Mouse (Mus musculus) macrophage (primary cell): ENCODE data around the gene Wipf3. TPM values are rescaled to one million over a fixed set of nuclear protein-coding genes. Genes with fewer than 3 reads are reported as not detected.

Experiments
- H3K27ac ChIP-seq: fragments of 350-480 bp; formaldehyde crosslinking; 2 replicates; pipeline ENCODE4 v1.9.0; 2021
- H3K36me3 ChIP-seq: fragments of 350-480 bp; formaldehyde crosslinking; 2 replicates; pipeline ENCODE4 v1.9.0; 2021; ENCODE audit errors: inconsistent target
- H3K4me3 ChIP-seq: fragments of 350-480 bp; formaldehyde crosslinking; 2 replicates; pipeline ENCODE4 v1.9.0; 2021; ENCODE audit errors: inconsistent target
- H3K79me2 ChIP-seq: fragments of 350-480 bp; formaldehyde crosslinking; 2 replicates; pipeline ENCODE4 v1.9.0; 2021; ENCODE audit errors: inconsistent target
- WGBS: methylation state at CpG from one replicate; pipeline ENCODE4 v1.1.7; 2026; ENCODE audit warnings: inconsistent platforms; ENCODE audit not compliant: missing documents; 5-methylcytosine and 5-hydroxymethylcytosine counted together
- polyA plus RNA-seq: library from polyadenylated mRNA; stranded (reverse); fragments of 250-400 nt; gene quantifications from 3 replicates; pipeline ENCODE4 v1.2.4, GENCODE M21; 2018; ENCODE audit warnings: inconsistent platforms

The Wipf3 gene
- polyA plus RNA-seq, 1 experiment from 2014 or later = not detected

DNA sequence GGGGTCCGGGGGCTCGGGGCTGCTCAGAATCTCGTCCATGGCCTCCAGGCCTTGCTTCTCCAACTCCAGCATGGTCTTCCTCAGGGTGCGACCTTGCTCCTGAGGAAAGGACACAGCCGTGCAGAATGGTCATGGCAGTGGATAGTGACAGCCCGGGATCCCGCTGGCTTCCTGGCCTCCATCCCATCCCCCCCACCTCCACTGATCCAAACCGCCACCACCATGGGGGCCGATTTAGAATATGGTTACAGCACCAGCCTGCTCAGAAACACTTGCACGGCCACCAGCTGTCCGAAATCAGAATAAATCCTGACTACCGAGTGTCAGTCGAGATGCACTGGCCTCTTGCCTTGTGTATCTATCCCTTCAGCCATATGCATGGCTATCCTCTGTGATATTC lies 79.9 kb downstream of the Wipf3 start:
- WGBS = 94% methylated on average over 13 of the region's 13 CpGs

DNA sequence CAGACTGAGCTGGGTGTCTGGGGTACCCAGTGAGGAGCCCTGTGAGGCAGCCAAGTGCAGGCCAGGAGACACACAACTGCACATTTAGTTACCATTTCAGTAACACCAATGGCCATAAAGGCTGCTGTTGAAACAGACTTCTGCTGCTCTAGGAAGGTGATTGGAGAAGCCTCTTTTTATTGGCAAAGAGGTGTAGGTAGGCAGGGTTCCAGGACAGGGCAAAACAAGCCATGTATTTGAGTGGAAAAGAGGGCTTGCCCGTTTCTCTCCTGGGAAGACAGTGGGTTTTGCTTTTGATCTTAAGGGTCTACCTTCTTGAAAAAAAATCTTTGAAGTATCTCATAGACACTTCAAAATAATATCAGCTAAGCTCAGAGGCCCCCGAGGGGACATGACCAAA lies 82.9 kb downstream of the Wipf3 start:
- Histone ChIP-seq H3K79me2 (no peaks in the 10 kb centered on the region), H3K27ac (no peak overlapping the region), H3K4me3 (no peak overlapping the region), H3K36me3 (no peaks in the 10 kb centered on the region)
- 87% methylated on average over 2 of the region's 2 CpGs for WGBS

More for the DNA sequence above, 79.9 kb downstream of the Wipf3 start:
- Histone ChIP-seq H3K4me3 (no peak overlapping the region), H3K79me2 (no peaks in the 10 kb centered on the region), H3K27ac (no peak overlapping the region), H3K36me3 (no peaks in the 10 kb centered on the region)

DNA sequence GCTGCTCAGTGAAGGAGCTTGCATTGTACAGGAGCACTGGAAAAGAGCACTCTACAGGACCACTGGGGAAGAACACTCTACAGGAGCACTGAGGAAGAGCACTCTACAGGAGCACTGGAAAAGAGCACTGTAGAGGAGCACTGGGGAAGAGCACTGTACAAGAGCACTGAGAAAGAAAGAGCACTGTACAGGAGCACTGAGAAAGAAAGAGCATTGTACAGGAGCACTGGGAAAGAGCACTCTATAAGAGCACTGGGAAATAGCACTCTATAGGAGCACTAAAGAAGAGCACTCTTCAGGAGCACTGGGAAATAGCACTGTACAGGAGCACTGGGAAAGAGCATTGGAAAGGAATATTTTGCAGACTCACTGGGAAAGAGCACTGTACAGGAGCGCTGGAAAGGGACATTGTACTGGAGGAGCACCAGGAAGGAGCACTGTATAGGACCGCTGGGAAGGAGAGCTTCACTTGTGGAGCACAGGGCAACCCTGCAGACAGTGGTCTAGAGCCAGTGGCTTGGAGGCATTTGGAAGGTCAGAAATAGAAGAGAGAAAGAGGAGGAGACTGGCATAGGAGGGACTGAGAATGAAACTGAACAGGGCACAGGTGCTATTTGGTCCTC lies 87.2 kb downstream of the Wipf3 start:
- WGBS = 89% methylated on average over 2 of the region's 2 CpGs
- Histone ChIP-seq H3K4me3 (no peak overlapping the region), H3K79me2 (no peaks in the 10 kb centered on the region), H3K36me3 (no peaks in the 10 kb centered on the region), H3K27ac (no peak overlapping the region)

DNA sequence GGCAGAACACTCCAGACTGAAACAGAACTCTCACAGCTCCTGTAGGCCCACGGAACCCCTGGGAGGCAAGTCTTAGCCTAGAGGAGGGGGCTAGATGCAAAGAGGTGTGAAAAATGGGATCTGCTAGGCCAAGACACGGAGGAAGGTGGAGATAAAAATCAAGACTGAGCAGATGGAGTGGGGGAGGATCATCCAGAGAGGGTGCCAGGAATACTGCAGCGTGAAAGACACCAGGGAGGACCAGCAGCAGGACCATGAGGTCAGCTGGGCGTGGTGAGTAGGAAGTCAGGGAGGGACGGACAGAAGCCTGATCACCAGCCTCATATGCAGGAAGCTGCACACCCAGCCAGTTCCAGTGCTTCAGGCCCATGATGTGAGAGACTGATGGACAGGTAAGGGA lies 89.4 kb downstream of the Wipf3 start:
- H3K79me2 ChIP-seq = no peaks in the 10 kb centered on the region
- no peak overlapping the region for H3K27ac ChIP-seq
- H3K36me3 ChIP-seq = no peaks in the 10 kb centered on the region
- H3K4me3 ChIP-seq = no peak overlapping the region
- WGBS = 74% methylated on average over 5 of the region's 5 CpGs

DNA sequence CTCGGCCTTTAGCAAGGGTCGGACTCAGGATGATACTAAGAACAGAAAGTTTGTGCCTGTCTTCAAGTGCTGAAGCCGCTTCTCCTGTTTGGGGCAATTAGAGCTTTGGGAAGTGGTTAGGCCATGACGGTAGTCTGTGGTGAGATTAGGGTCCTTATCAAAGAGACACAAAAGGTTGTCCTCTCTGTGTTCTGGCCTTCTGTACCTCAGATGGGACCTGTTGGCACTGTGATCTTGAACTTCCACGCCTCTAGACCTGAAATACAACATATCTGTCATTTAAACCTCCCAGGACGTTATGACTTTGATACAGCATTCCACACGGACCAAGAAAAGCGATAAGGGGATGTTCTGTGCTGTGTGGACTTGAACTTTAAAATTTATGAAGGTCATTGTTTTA lies 99.3 kb downstream of the Wipf3 start:
- H3K79me2 ChIP-seq = no peaks in the 10 kb centered on the region
- H3K36me3 ChIP-seq = no peaks in the 10 kb centered on the region
- no peak overlapping the region for H3K4me3 ChIP-seq
- 49% methylated on average over 8 of the region's 8 CpGs for WGBS
- H3K27ac ChIP-seq = no peak overlapping the region

DNA sequence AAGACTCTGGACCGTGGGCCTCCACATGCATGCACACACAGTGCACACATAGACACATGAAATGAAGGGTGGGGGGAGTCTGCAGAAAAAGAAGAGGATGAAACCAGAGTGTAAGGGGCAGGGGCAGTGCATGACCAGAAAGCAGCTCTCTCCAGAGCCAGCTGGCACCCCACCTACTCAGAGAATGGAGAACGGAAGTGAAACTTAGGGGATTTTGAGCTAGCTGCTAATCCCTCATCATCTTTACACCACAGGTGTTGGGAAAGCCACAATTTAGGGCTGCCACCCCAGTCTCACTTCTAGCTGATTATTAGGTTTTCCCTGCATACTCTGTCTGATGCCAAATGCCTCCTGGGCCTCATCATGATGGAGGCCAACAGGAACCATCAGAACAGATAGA lies 100.8 kb downstream of the Wipf3 start:
- 93% methylated on average over 2 of the region's 2 CpGs for WGBS
- Histone ChIP-seq H3K27ac (no peak overlapping the region), H3K36me3 (no peaks in the 10 kb centered on the region), H3K79me2 (no peaks in the 10 kb centered on the region), H3K4me3 (no peak overlapping the region)

DNA sequence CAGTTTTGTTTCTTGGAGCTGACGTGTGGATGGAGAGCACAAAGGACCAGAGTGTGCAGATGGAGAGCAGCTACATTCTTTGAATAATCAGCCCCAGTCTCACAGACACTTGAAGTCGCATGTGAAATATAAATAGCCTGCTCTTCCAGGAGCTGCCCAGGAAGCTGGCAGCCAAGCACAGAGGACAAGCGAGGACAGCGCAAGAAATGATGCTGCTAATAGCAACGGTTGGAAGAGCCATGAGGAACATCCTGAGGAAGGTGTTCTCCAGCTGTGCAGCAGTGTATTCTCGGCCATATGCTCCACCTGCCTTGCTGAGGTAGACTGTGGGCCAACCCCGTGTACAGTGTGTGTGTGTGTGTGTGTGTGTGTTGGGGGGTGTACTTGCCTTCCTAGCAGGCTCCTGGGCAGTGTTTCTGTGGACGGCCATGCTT lies 101.7 kb downstream of the Wipf3 start:
- no peak overlapping the region for H3K4me3 ChIP-seq
- no peaks in the 10 kb centered on the region for H3K36me3 ChIP-seq
- WGBS = 73% methylated on average over 8 of the region's 8 CpGs
- no peaks in the 10 kb centered on the region for H3K79me2 ChIP-seq
- no peak overlapping the region for H3K27ac ChIP-seq

DNA sequence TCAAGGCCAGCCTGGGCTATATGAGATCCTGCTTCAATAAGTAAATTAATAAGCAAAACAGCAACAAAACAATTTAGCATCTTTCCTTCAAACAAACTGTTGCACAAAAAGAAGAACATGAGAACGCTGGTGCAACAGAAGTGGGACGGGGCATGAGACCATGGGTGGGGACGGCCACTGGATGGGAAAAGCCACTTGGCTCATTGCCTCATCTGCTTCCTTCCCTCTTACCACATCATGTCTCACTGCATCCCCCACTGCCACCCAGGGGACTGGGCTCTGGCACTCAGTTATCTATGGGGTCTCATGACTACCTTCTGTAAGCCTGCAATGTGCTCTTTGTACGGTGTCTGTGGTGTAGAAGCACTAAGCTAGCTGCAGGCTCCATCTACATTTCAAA lies 106.1 kb downstream of the Wipf3 start:
- Histone ChIP-seq H3K79me2 (no peaks in the 10 kb centered on the region), H3K27ac (no peak overlapping the region), H3K36me3 (no peaks in the 10 kb centered on the region), H3K4me3 (no peak overlapping the region)
- WGBS = 25% methylated on average over 4 of the region's 4 CpGs

DNA sequence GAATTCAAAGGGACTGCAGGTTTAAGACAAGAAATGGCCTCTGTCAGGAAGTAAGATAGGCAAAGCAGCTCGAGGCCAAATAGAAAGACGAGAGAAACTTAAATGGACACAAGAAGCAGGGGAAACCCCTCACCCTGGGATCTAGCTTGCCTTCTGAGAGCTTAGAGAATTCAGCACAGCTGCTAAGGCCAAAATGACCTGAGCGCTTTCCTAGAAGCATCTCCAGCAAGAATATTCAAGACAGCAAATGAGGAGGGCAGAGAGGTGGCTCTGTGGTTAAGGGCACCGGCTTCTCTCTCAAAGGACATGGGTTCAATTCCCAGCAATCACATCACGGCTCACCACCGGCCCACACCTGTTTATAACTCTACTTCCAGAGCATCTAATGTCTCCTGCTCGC lies 107.7 kb downstream of the Wipf3 start:
- Histone ChIP-seq H3K27ac (no peak overlapping the region), H3K79me2 (no peaks in the 10 kb centered on the region), H3K4me3 (no peak overlapping the region), H3K36me3 (no peaks in the 10 kb centered on the region)
- 79% methylated on average over 7 of the region's 7 CpGs for WGBS

DNA sequence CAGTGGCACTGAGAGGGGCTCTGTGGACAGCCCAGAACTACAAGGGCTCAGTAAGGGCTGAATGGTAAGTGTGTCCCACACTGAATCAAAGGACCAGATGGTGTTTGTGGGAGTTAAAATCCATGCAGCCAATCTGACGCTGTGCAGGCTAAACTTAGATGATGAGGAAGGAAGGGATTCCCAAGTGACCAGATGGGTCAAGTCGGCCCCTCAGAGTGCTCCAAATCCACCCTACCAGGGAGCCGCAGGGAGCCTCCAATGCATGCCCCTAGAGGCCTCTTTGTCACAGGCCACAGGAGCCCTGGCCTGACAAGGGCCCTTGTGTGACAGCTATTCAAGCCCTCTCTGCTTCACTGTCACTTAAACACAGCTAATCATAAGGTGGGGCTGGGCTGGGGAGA lies 109.4 kb downstream of the Wipf3 start:
- Histone ChIP-seq H3K79me2 (no peaks in the 10 kb centered on the region), H3K36me3 (no peaks in the 10 kb centered on the region), H3K27ac (no peak overlapping the region), H3K4me3 (no peak overlapping the region)
- WGBS = 88% methylated on average over 3 of the region's 3 CpGs

DNA sequence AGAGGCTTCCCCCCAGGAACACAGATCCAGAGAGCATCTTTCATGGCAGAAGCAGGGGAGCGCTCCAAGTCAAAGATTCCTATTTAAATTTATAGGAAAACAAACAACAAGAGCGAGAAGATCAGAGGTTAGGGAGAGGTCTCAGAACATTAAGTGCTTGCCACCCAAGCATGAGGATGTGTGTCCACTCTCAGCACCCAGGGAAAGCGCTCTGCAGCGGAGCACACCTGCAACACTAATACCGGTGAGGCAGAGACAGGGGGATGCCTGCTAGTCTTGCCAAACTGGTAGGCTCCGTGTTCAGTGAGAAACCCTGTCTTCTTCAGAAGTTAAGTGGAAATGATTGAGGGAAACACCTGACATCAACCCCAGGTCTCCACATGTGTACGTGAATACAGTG lies 110.0 kb downstream of the Wipf3 start:
- no peaks in the 10 kb centered on the region for H3K79me2 ChIP-seq
- no peaks in the 10 kb centered on the region for H3K36me3 ChIP-seq
- WGBS = 93% methylated on average over 7 of the region's 7 CpGs
- H3K27ac ChIP-seq = no peak overlapping the region
- H3K4me3 ChIP-seq = no peak overlapping the region

DNA sequence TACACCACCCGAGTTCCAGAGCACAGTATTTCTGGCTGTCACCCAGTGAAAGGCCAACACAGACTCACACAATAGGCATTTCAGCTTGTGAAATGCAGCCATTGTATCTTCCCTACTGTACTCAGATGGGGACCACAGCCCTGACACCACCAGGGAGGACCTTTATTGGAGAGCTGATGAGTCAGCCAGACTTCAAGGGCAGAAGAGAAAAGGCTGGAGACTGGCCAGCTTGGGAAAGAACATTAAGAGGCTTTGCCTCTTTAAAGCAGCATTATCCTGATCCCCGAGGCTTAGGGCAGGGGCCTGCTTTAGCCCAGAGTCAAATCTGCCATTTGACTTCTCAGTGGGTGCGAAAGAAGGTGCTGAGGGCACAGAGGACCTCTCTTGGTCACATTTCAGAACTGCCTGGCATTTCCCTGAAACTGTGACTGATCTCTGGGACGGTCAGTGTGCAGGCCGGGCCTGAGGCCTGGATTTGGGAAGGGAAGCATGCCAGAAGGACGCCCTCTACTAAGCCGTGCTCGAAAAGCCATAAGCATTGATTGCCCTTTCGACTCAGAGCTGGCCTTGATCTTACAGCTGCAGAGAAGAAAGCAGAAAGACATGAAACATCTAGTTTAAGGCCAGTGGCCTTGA lies 111.0 kb downstream of the Wipf3 start:
- H3K27ac ChIP-seq = no peak overlapping the region
- 87% methylated on average over 9 of the region's 9 CpGs for WGBS
- no peak overlapping the region for H3K4me3 ChIP-seq
- no peaks in the 10 kb centered on the region for H3K79me2 ChIP-seq
- H3K36me3 ChIP-seq = no peaks in the 10 kb centered on the region

DNA sequence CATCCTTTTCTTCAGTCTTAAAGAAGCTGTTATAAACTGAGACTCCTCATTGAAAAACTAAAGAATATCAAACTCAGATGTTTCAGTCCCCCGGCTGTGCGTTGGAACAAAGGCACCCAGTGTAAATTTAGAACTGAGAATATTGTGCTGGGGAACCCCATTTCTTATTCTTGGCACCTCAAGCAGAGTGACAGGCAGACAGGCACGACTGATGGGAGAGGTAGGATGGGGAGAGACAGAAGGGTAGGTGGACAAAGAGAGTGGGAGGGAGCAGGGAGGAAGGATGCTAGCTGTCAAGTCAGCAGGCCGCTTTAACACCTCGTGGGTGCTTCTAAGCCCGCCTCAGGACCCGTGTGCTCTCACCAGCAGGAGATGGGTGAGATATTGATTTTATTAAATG lies 113.4 kb downstream of the Wipf3 start:
- H3K27ac ChIP-seq = no peak overlapping the region
- 86% methylated on average over 7 of the region's 7 CpGs for WGBS
- H3K36me3 ChIP-seq = no peaks in the 10 kb centered on the region
- H3K79me2 ChIP-seq = no peaks in the 10 kb centered on the region
- H3K4me3 ChIP-seq = no peak overlapping the region

DNA sequence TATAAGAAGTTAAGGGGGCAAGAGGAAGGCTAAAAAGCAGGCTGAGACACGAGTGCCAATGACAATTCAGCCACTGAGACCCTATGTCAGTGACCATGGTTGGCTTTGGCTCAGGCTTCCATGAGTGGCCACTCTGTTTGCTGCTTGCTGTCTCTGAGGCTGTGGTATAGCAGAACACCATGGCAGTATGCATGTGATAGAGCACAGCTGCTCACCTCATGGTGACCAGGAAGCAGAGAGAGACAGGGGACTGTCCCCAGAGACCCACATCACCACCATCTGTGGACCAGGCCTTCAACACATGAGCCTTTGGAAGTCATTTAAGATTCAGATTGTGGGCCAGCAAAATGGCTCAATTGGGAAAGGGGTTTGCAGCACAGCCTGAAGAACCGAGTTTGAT lies 114.2 kb downstream of the Wipf3 start:
- H3K27ac ChIP-seq = no peak overlapping the region
- 93% methylated on average over 2 of the region's 2 CpGs for WGBS
- H3K79me2 ChIP-seq = no peaks in the 10 kb centered on the region

DNA sequence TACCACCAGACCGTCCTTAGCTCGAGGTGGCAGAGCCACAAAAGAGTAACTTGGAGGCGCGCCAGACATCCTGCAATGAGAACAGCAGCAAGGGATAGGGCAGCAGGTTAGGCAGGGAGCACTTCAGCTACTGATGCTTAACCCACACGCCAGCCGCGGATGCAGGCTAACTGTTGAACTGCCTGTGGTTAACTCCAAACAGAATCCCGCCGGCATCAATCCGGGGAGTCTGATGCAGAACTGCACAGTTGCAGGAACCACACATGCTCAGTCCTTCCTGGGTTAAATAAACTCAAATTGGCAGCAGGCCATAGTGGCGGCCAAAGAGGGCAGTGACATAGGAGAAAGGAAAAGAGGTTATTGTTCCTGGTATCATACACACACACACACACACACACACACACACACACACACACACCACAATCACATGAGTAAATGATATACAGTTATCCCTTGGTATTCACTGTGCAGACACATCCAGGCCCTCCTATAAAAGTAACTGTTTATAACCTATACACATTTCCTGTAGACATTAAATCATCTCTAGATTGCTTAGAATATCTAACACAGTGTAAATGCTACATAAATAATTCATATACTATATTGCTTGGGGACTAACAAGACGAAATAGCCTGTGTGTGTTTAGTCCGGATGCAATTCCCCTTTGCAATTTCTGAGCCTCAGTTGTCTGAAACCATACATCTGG lies 119.1 kb downstream of the Wipf3 start:
- no peaks in the 10 kb centered on the region for H3K36me3 ChIP-seq
- H3K79me2 ChIP-seq = no peaks in the 10 kb centered on the region
- H3K4me3 ChIP-seq = no peak overlapping the region
- 65% methylated on average over 13 of the region's 13 CpGs for WGBS
- no peak overlapping the region for H3K27ac ChIP-seq

More for the DNA sequence above, 114.2 kb downstream of the Wipf3 start:
- Histone ChIP-seq H3K36me3 (no peaks in the 10 kb centered on the region), H3K4me3 (no peak overlapping the region)
